Mouse (Mus musculus) CH12.LX (cell line): ENCODE measurements around the gene Arel1. TPM values are rescaled to one million over a fixed set of nuclear protein-coding genes. Genes with fewer than 3 reads are reported as not detected.
A peak's percentile ranks its signal among the peaks of the same experiment; 100 is the strongest.

Experiments
- DNase-seq: peaks from one replicate; pipeline ENCODE4 v3.0.0-alpha.2; 2013; ENCODE audit errors: extremely low read depth
- H3K27ac ChIP-seq: 2 replicates; pipeline ENCODE4 v1.5.1; 2012; ENCODE audit warnings: low read depth, mild to moderate bottlenecking, control low read depth, moderate library complexity; ENCODE audit not compliant: insufficient read depth
- H3K27me3 ChIP-seq: replicated peaks from 2 replicates; pipeline ENCODE3; 2012; ENCODE audit warnings: inconsistent platforms
- H3K36me3 ChIP-seq, 2 experiments: replicated peaks in 1 of 2; 2 replicates each; pipeline versions ENCODE3 to v1.6.1; 2012; ENCODE audit warnings: inconsistent platforms in 1 of 2, low read length in 1 of 2, mild to moderate bottlenecking in 1 of 2, mixed read lengths in 1 of 2, moderate library complexity in 1 of 2; ENCODE audit not compliant: control insufficient read depth in 1 of 2, insufficient read depth in 1 of 2
- H3K4me1 ChIP-seq, 2 experiments: 2 replicates each; pipeline ENCODE4 v1.6.1; 2012; ENCODE audit warnings: inconsistent platforms in 1 of 2, moderate library complexity in 1 of 2; ENCODE audit not compliant: insufficient read depth in 2 of 2, control insufficient read depth in 1 of 2
- H3K4me2 ChIP-seq: 2 replicates; pipeline ENCODE4 v1.6.1; 2012; ENCODE audit warnings: low read depth, mild to moderate bottlenecking, control low read depth; ENCODE audit not compliant: poor library complexity, insufficient read depth, severe bottlenecking
- H3K4me3 ChIP-seq, 3 experiments: fragments of 150-350 bp in 1 of 3; sonication (generic) in 1 of 3; replicated peaks in 1 of 3; 2 replicates each; pipeline versions ENCODE3 to v1.5.1; 2011 to 2012; ENCODE audit warnings: low read depth in 2 of 3, low read length in 2 of 3, mild to moderate bottlenecking in 2 of 3, moderate library complexity in 2 of 3, control low read depth in 1 of 3, improper control_type of control experiment in 1 of 3, inconsistent platforms in 1 of 3, mixed read lengths in 1 of 3; ENCODE audit not compliant: poor library complexity in 1 of 3
- H3K79me2 ChIP-seq: replicated peaks from 2 replicates; pipeline ENCODE4 v1.6.1; 2012; ENCODE audit warnings: mild to moderate bottlenecking, moderate library complexity; ENCODE audit not compliant: control insufficient read depth, poor library complexity, insufficient read depth, severe bottlenecking; ENCODE audit errors: extremely low read depth
- H3K9ac ChIP-seq: 2 replicates; pipeline ENCODE4 v1.6.1; 2012; ENCODE audit warnings: low read depth, mild to moderate bottlenecking, control low read depth, moderate library complexity; ENCODE audit not compliant: insufficient read depth
- H3K9me3 ChIP-seq: replicated peaks from 2 replicates; pipeline ENCODE3; 2012; ENCODE audit warnings: low read length, inconsistent platforms, mixed read lengths
- BHLHE40 ChIP-seq: IDR thresholded peaks from 2 replicates; pipeline ENCODE4 v1.6.1; 2011; ENCODE audit warnings: mild to moderate bottlenecking, low read depth, low read length, improper control_type of control experiment
- CHD1 ChIP-seq: IDR thresholded peaks from 2 replicates; pipeline ENCODE4 v1.6.1; 2012; ENCODE audit warnings: low read depth, low read length, improper control_type of control experiment, inconsistent platforms
- CTCF ChIP-seq, 2 experiments: IDR thresholded peaks in 1 of 2; conservative IDR thresholded peaks in 1 of 2; 2 replicates each; pipeline ENCODE4 v1.5.1; 2011 to 2012; ENCODE audit warnings: low read depth in 2 of 2, low read length in 2 of 2, improper control_type of control experiment in 1 of 2, inconsistent platforms in 1 of 2, mild to moderate bottlenecking in 1 of 2, moderate library complexity in 1 of 2
- ELF1 ChIP-seq: IDR thresholded peaks from 2 replicates; pipeline ENCODE4 v1.6.1; 2014; ENCODE audit warnings: low read depth, mild to moderate bottlenecking, inconsistent platforms, low read length, improper control_type of control experiment
- JUN ChIP-seq: IDR thresholded peaks from 2 replicates; pipeline ENCODE4 v1.6.1; 2011; ENCODE audit warnings: low read depth, mild to moderate bottlenecking, low read length, improper control_type of control experiment, moderate library complexity; ENCODE audit not compliant: insufficient read depth
- MAX ChIP-seq: IDR thresholded peaks from 2 replicates; pipeline ENCODE4 v1.6.1; 2011; ENCODE audit warnings: low read length, improper control_type of control experiment
- MAZ ChIP-seq: IDR thresholded peaks from 2 replicates; pipeline ENCODE4 v1.6.1; 2012; ENCODE audit warnings: low read depth, mild to moderate bottlenecking, inconsistent platforms, low read length, improper control_type of control experiment, moderate library complexity
- MEF2A ChIP-seq: IDR thresholded peaks from 2 replicates; pipeline ENCODE4 v1.6.1; 2014; ENCODE audit warnings: low read depth, mild to moderate bottlenecking, inconsistent platforms, low read length, improper control_type of control experiment, borderline replicate concordance
- MYC ChIP-seq: IDR thresholded peaks from 2 replicates; pipeline ENCODE4 v1.6.1; 2011; ENCODE audit warnings: low read depth, mild to moderate bottlenecking, improper control_type of control experiment, low read length
- NELFE ChIP-seq: IDR thresholded peaks from 2 replicates; pipeline ENCODE4 v1.6.1; 2011; ENCODE audit warnings: low read depth, low read length, improper control_type of control experiment
- PAX5 ChIP-seq: IDR thresholded peaks from 2 replicates; pipeline ENCODE4 v1.6.1; 2012; ENCODE audit warnings: low read length, inconsistent platforms, mixed read lengths
- POLR2A ChIP-seq: IDR thresholded peaks from 2 replicates; pipeline ENCODE4 v1.6.1; 2011; ENCODE audit warnings: low read depth, mild to moderate bottlenecking, improper control_type of control experiment, low read length
- POLR2AphosphoS2 ChIP-seq: IDR thresholded peaks from 2 replicates; pipeline ENCODE4 v1.6.1; 2011; ENCODE audit warnings: low read depth, low read length, improper control_type of control experiment
- RCOR1 ChIP-seq: conservative IDR thresholded peaks from 2 replicates; pipeline ENCODE4 v1.6.1; 2012; ENCODE audit warnings: low read depth, mild to moderate bottlenecking, inconsistent platforms, low read length, improper control_type of control experiment
- SMC3 ChIP-seq: IDR thresholded peaks from 2 replicates; pipeline ENCODE4 v1.6.1; 2011; ENCODE audit warnings: low read depth, low read length, improper control_type of control experiment
- TBP ChIP-seq: conservative IDR thresholded peaks from 2 replicates; pipeline ENCODE4 v1.6.1; 2011; ENCODE audit warnings: low read depth, low read length, improper control_type of control experiment
- TCF12 ChIP-seq: IDR thresholded peaks from 2 replicates; pipeline ENCODE4 v1.6.1; 2014; ENCODE audit warnings: low read depth, mild to moderate bottlenecking, inconsistent platforms, low read length, improper control_type of control experiment
- USF1 ChIP-seq: IDR thresholded peaks from 2 replicates; pipeline ENCODE4 v1.6.1; 2014; ENCODE audit warnings: low read depth, mild to moderate bottlenecking, inconsistent platforms, low read length, improper control_type of control experiment
- USF2 ChIP-seq: conservative IDR thresholded peaks from 2 replicates; pipeline ENCODE4 v1.6.1; 2011; ENCODE audit warnings: low read depth, low read length, improper control_type of control experiment
- ZC3H11A ChIP-seq: IDR thresholded peaks from 2 replicates; pipeline ENCODE4 v1.6.1; 2012; ENCODE audit warnings: low read depth, mild to moderate bottlenecking, inconsistent platforms, low read length, improper control_type of control experiment
- ZMIZ1 ChIP-seq: IDR thresholded peaks from 2 replicates; pipeline ENCODE4 v1.6.1; 2012; ENCODE audit warnings: low read depth, mild to moderate bottlenecking, inconsistent platforms, low read length, improper control_type of control experiment
- ZNF384 ChIP-seq: IDR thresholded peaks from 2 replicates; pipeline ENCODE4 v1.6.1; 2012; ENCODE audit warnings: low read depth, low read length, improper control_type of control experiment, inconsistent platforms
- dilution Hi-C: fragments of 300-500 bp; cut with MboI; formaldehyde crosslinking; loops from 2 replicates; pipeline ENCODE4 v1.14.3; 2020; ENCODE audit warnings: low sequenced_read_pairs; ENCODE audit not compliant: extremely low pct_unique_long_range_greater_than_20kb, extremely low pct_ligation_motif_present
- in situ Hi-C: fragments of 300-500 bp; cut with MboI; formaldehyde crosslinking; loops from 3 replicates; pipeline ENCODE4 v1.14.3; 2019; ENCODE audit warnings: low sequenced_read_pairs, low pct_ligation_motif_present, low pct_unique_long_range_greater_than_20kb, mixed read lengths
- polyA plus RNA-seq: library from polyadenylated mRNA; unstranded; fragments of >175 nt; gene quantifications from 2 replicates; pipeline ENCODE4 v1.2.1, GENCODE M21; 2012; ENCODE audit warnings: low read depth; ENCODE audit not compliant: insufficient read length
- total RNA-seq, 2 experiments: library from RNA; depleted of rRNA; stranded (reverse); fragments of 300-350 nt in 1 of 2; fragments of >200 nt in 1 of 2; gene quantifications; 2 replicates each; pipeline ENCODE4 v1.2.3; 2012 to 2014

The Arel1 gene
- total and polyA plus RNA-seq, 3 experiments, result 16.9 to 22.5 (median 21.6) TPM

DNA sequence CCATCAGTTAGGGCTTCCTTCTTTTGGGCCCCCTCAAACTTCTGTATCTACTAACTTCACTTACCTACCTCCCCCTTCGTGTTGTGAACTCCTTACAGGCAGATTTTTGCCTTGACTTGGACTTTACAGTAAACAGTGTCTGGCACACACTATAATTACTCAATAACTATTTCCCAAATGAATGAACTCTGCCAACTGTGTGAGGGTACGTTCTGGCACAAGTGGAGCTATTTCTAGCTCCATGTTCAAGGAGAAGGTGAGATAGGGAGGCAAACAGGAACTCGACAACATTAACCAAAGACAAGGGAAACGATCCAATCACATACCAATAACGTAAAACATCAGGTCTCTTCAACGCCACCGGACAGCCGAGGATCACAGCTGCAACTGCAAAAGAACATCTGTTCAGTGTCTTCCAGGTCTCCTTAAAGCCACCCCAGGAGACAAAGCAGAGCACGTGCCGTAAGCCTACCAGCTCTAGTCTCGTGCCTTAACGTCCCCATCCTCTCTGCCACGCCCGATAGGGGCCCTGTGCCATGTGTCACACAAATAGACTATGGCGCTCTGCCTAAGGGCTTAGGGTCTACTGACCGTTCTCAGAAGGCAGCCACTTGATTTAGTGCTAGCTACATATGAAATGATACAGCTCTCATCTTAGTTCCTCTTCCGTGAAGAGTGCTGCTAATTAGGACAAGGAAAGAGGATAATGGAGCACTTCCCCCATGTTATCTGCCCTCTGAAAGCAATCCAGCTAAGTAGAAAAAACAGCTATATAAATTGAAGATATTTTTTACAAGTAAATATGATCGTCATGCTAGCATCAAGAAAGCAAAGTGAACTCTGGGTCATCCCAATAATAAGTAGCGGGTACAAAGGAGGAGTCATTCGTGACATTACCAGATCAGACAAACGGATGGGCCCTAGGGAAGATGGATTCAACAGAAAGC, 27.4 kb downstream of the Arel1 start:
- H3K79me2 ChIP-seq, result no peaks in the 10 kb centered on the region
- dilution Hi-C loops (no loop called here), in situ Hi-C loops (no loop called here)
- TF ChIP-seq PAX5 (no peak), ZMIZ1 (no peak), TCF12 (no peak), POLR2A (no peak), USF2 (no peak), MEF2A (no peak), ZNF384 (no peak), USF1 (no peak), MYC (no peak), POLR2AphosphoS2 (no peak), CHD1 (no peak), NELFE (no peak), JUN (no peak), TBP (no peak)
- no peak overlapping the region for H3K9ac ChIP-seq
- no peak overlapping the region for H3K4me3 ChIP-seq
- peaks cover 55 to 83% of the 10 kb centered on the region in 2 experiments for H3K36me3 ChIP-seq
- no peaks in the 10 kb centered on the region for H3K9me3 ChIP-seq
- no peak overlapping the region for H3K4me2 ChIP-seq
- H3K27ac ChIP-seq, result no peak overlapping the region
- no peak for DNase-seq
- H3K27me3 ChIP-seq, result no peaks in the 10 kb centered on the region
- H3K4me1 ChIP-seq, result peaks cover 17 to 18% of the 10 kb centered on the region in 2 experiments

DNA sequence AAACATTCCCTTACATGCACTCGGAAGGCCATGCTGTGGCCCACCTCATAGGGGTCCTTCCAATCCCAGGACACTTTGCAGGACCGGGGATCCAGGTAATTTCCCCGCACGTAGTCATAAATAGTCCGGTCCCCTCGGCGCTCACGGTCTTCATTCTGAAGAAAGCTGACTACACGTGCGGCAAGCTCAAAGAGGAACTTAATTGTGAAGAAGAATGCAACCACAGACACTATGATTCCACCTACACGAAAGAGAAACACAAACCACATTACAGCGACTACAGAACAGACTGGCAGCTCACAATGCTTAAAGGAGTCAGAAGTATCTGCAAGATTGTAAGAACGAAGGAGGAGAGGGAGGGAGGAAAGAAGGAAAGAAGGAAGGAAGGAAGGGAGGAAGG, 29.0 kb downstream of the Arel1 start:
- DNase-seq, result no peak

More for the DNA sequence above, 29.0 kb downstream of the Arel1 start:
- 0 out of 2 replicates have a peak, but pooled peaks have one; percentile 34 for TF ChIP-seq MAX
- TF ChIP-seq CTCF (conservative IDR thresholded peaks at IDR 0.05 in 1 of 2, IDR thresholded peaks at IDR 0.05 in 1 of 2; ENCODE audit: low read depth in 2 of 2, low read length in 2 of 2), result no peak
- TF ChIP-seq ZC3H11A, result no peak
- TF ChIP-seq NELFE, result no peak
- TF ChIP-seq RCOR1, result no peak
- TF ChIP-seq SMC3, result no peak
- no peak for TF ChIP-seq MEF2A
- 0 out of 2 replicates have a peak, but pooled peaks have one; percentile 28 for TF ChIP-seq MYC
- TF ChIP-seq ELF1, result no peak
- no peak for TF ChIP-seq MAZ
- TF ChIP-seq BHLHE40, result peak; percentile 83
- H3K27ac ChIP-seq, result peak overlapping the region; percentile 15; the same call in 1 of the 2 replicates
- H3K79me2 ChIP-seq, result no peaks in the 10 kb centered on the region
- no peak overlapping the region for H3K4me2 ChIP-seq
- in situ Hi-C loops (no loop called here), dilution Hi-C loops (no loop called here)
- H3K36me3 ChIP-seq, result peaks cover 50 to 76% of the 10 kb centered on the region in 2 experiments
- no peaks in the 10 kb centered on the region for H3K27me3 ChIP-seq
- no peaks in the 10 kb centered on the region for H3K9me3 ChIP-seq
- H3K4me3 ChIP-seq, result peak overlapping the region in 1 of 3 experiments; percentile 30
- no peak overlapping the region for H3K9ac ChIP-seq
- H3K4me1 ChIP-seq, result peaks cover 17 to 18% of the 10 kb centered on the region in 2 experiments
